Mouse (Mus musculus) gastrocnemius, postnatal 10 days (tissue): Measurements from ENCODE around the gene Ddx46. TPM values are rescaled to one million over a fixed set of nuclear protein-coding genes. Genes with fewer than 3 reads are reported as not detected.
"Not testable (repeated sequence)": the region's sequence is repeated elsewhere in the genome, so short reads cannot be mapped to it uniquely, and the experiment has no call there.

ENCODE experiments used
- DNase-seq: peaks from one replicate; pipeline ENCODE4 v3.0.0; 2021; ENCODE audit warnings: mixed read lengths
- long read RNA-seq, 2 experiments: library from polyadenylated mRNA; stranded (forward); transcript quantifications; one replicate each; pipeline ENCODE4 v2.0.0; 2021
- total RNA-seq, 2 experiments: library from RNA; stranded (reverse); gene quantifications; 2 replicates each; pipeline ENCODE4 v1.2.3; 2021

Ddx46 gene
- total RNA-seq, result 10 to 100 TPM; 27.8 to 30.1 TPM
- long read RNA-seq, experiment 1, full-length matches to known transcripts, result 24 of 32 reads
- long read RNA-seq, experiment 1, partial matches to known transcripts, result 1 of 32 reads
- long read RNA-seq, experiment 1, other reads (novel, unspliced or antisense), result 7 of 32 reads
- long read RNA-seq, experiment 2, full-length matches to known transcripts, result 20 of 39 reads
- long read RNA-seq, experiment 2, partial matches to known transcripts, result 4 of 39 reads
- long read RNA-seq, experiment 2, other reads (novel, unspliced or antisense), result 15 of 39 reads

GRCm38 (mm10) chr13:55634639-55635127 lies at the start of gene Ddx46:
Gene Ddx46, plus strand, starts transcription at chr13:55635027.
- peak; percentile 94 for DNase-seq

GRCm38 (mm10) chr13:55591961-55592490 lies 42.8 kb upstream of the Ddx46 start:
- no peak for DNase-seq

- peak; percentile 97 for DNase-seq
Observed at GRCm38 (mm10) chr13:55592512-55593253, 42.1 kb upstream of the Ddx46 start.

GRCm38 (mm10) chr13:55593254-55593747 lies 41.5 kb upstream of the Ddx46 start:
- DNase-seq, result no peak

GRCm38 (mm10) chr13:55595375-55595774 lies 39.5 kb upstream of the Ddx46 start:
- peak; percentile 74 for DNase-seq

- DNase-seq, result no peak
Observed at GRCm38 (mm10) chr13:55596802-55597201, 38.0 kb upstream of the Ddx46 start.

- DNase-seq, result peak; percentile 89
Observed at GRCm38 (mm10) chr13:55599566-55600540, 35.0 kb upstream of the Ddx46 start, which contains the start of gene B4galt7. Gene B4galt7, plus strand, starts transcription at chr13:55599896.

- DNase-seq, result no peak
Observed at GRCm38 (mm10) chr13:55600657-55601056, 34.2 kb upstream of the Ddx46 start.

GRCm38 (mm10) chr13:55601611-55602010 lies 33.2 kb upstream of the Ddx46 start:
- DNase-seq, result peak; percentile 91

- no peak for DNase-seq
Observed at GRCm38 (mm10) chr13:55604606-55605005, 30.2 kb upstream of the Ddx46 start.

- DNase-seq, result no peak
Observed at GRCm38 (mm10) chr13:55606899-55607623, 27.8 kb upstream of the Ddx46 start.

- DNase-seq, result no peak
Observed at GRCm38 (mm10) chr13:55607624-55608006, 27.2 kb upstream of the Ddx46 start.

- DNase-seq, result no peak
Observed at GRCm38 (mm10) chr13:55611996-55612395, 22.8 kb upstream of the Ddx46 start.

- DNase-seq, result no peak
Observed at GRCm38 (mm10) chr13:55613471-55613870, 21.4 kb upstream of the Ddx46 start.

- no peak for DNase-seq
Observed at GRCm38 (mm10) chr13:55619328-55619727, 15.5 kb upstream of the Ddx46 start.

- no peak for DNase-seq
Observed at GRCm38 (mm10) chr13:55620275-55620674, 14.6 kb upstream of the Ddx46 start.

- DNase-seq, result not testable (repeated sequence)
Observed at GRCm38 (mm10) chr13:55622156-55622648, 12.6 kb upstream of the Ddx46 start.

- peak; percentile 83 for DNase-seq
Observed at GRCm38 (mm10) chr13:55622649-55623541, 11.9 kb upstream of the Ddx46 start, which contains the start of gene Caml. Gene Caml, plus strand, starts transcription at chr13:55623005.

GRCm38 (mm10) chr13:55635146-55635571 lies 332 bp downstream of the Ddx46 start:
- no peak for DNase-seq
